Mouse (Mus musculus) kidney, adult 2 months (tissue): Measurements from ENCODE around the gene Hs3st1. TPM values are rescaled to one million over a fixed set of nuclear protein-coding genes. Genes with fewer than 3 reads are reported as not detected.

ENCODE experiments used
- DNase-seq: peaks from one replicate; pipeline ENCODE4 v3.0.0; 2021
- H3K27ac ChIP-seq: fragments of 200-500 bp; 2 replicates; pipeline ENCODE4 v1.5.1; 2012; ENCODE audit warnings: low read depth, low read length, control low read depth, inconsistent platforms; ENCODE audit not compliant: insufficient read depth
- H3K27me3 ChIP-seq: fragments of 200-500 bp; replicated peaks from 2 replicates; pipeline ENCODE4 v1.6.1; 2012; ENCODE audit warnings: mild to moderate bottlenecking, moderate library complexity, low read length, inconsistent platforms; ENCODE audit not compliant: control insufficient read depth, insufficient read depth
- H3K36me3 ChIP-seq: fragments of 200-500 bp; 2 replicates; pipeline ENCODE4 v1.6.1; 2012; ENCODE audit warnings: mild to moderate bottlenecking, moderate library complexity, low read length, inconsistent platforms; ENCODE audit not compliant: control insufficient read depth, insufficient read depth
- H3K4me1 ChIP-seq: fragments of 200-500 bp; 2 replicates; pipeline ENCODE4 v1.6.1; 2011; ENCODE audit warnings: low read length; ENCODE audit not compliant: control insufficient read depth, insufficient read depth
- H3K4me3 ChIP-seq: fragments of 200-500 bp; 2 replicates; pipeline ENCODE4 v1.5.1; 2011; ENCODE audit warnings: mild to moderate bottlenecking, low read depth, low read length, control low read depth; ENCODE audit not compliant: insufficient read depth
- CTCF ChIP-seq: fragments of 200-500 bp; conservative IDR thresholded peaks from 2 replicates; pipeline ENCODE4 v1.5.1; 2011; ENCODE audit warnings: low read depth, mild to moderate bottlenecking, control low read depth, low read length, moderate library complexity, mixed read lengths; ENCODE audit not compliant: insufficient read depth, insufficient read length
- POLR2A ChIP-seq: fragments of 200-500 bp; IDR thresholded peaks from one replicate; pipeline ENCODE4 v1.6.1; 2011; ENCODE audit warnings: low read depth, low read length, control low read depth
- WGBS: fragments of 180-500 bp; shearing (Covaris S2); methylation state at CpG from one replicate; pipeline ENCODE4 v1.1.7; 2018; 5-methylcytosine and 5-hydroxymethylcytosine counted together
- polyA plus RNA-seq: library from polyadenylated mRNA; depleted of rRNA; stranded (reverse); fragments of >200 nt; gene quantifications from 2 replicates; pipeline ENCODE4 v1.2.3, GENCODE M21; 2012

The Hs3st1 gene
- polyA plus RNA-seq, 1 experiment = 7.9 TPM

DNA sequence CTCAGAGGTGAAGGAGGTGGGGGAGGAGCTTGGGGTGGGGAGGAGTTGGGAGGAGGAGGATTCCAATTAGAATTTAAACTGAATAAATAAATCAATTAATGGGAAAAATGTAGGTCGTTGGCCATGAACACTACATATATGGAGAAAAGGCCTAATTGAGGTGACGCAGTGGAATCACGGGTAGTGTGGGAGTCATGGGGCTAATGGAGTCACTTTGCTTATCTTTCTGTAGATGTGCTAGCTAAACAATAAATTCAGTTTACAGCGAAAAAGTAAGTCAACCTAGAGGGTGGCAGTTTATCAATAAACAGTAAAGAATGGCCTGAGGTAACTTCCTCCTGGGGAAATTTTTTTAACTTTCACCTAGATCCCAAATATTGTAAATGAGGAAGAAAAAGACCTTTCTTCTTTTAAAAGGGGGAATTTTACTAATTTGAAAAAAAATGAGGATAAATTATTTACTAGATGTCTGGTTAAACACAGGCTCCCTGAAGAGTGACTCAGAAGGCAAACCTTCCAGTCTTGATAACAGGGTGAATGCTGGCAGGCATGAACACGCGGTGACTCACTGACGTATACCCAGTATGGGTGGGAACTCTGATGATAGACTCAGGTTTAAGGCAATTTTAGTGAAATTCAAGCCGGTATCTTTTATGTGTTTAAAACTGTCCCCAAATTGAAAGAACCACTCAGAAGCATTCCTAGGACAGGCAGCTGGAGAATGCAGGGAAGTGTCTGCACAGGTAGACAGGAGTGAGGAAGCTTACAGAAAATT, 6.6 kb upstream of the Hs3st1 start:
- Histone ChIP-seq H3K27me3 (no peaks in the 10 kb centered on the region), H3K36me3 (no peaks in the 10 kb centered on the region), H3K4me3 (no peak overlapping the region), H3K4me1 (no peaks in the 10 kb centered on the region), H3K27ac (no peak overlapping the region)
- TF ChIP-seq CTCF (no peak), POLR2A (no peak)
- WGBS = 70% methylated on average over 8 of the region's 8 CpGs
- DNase-seq = no peak

DNA sequence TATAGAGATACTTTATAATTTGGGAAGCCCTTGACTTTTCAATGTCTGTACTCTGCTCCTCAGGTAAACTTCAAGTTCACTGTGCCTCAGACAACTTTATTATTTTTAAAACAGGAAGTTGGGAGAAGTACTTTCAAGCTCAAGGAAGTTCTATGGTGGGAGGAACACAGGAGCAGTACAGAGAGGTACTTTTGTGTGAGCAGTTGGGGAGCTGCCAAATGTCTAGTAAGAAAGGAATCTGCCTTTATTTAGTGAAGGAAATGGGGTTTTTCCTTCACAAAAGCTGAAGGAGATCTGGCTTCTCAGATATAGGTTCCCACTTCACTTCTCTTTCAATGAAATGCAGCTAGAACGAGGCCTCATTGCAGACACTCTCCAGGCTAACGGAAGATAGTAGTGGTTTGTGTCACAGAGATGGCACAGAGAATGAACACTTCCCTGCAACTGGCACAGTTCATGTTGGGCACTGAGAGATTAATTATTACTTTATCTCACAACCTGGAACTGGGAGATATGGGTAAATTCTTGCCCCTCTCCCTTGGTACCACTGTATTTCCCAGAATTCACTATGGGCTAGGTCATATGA, 3.7 kb upstream of the Hs3st1 start:
- no peaks in the 10 kb centered on the region for H3K4me1 ChIP-seq
- no peaks in the 10 kb centered on the region for H3K27me3 ChIP-seq
- no peak overlapping the region for H3K4me3 ChIP-seq
- H3K27ac ChIP-seq = no peak overlapping the region
- peak; percentile 27 for DNase-seq
- 69% methylated on average over 2 of the region's 2 CpGs for whole genome bisulfite sequencing
- TF ChIP-seq POLR2A (no peak), CTCF (no peak)
- no peaks in the 10 kb centered on the region for H3K36me3 ChIP-seq

DNA sequence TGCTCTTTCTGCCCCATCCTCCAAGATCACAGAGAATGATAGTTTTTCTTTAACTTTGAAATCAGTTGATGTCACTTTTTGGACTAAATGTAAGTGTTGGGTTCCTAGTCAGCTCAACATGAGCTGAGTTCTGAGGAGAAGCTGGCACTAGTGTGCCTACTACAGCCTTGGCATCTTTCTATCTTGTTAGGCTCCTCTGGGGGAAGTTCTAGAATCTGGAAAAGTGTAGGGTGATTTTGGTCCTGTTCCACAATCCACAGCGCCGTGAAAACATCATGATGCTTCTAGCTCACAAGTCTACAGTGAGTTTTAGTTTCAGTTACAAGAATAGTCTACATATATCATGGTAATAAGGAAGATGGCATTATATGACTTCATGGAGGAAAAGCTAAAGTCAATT, 18.4 kb downstream of the Hs3st1 start:
- Histone ChIP-seq H3K27ac (no peak overlapping the region), H3K36me3 (no peaks in the 10 kb centered on the region), H3K27me3 (no peaks in the 10 kb centered on the region), H3K4me3 (no peak overlapping the region), H3K4me1 (no peaks in the 10 kb centered on the region)
- 90% methylated on average over 2 of the region's 2 CpGs for WGBS
- DNase-seq = no peak
- no peak for TF ChIP-seq CTCF
- no peak for TF ChIP-seq POLR2A

DNA sequence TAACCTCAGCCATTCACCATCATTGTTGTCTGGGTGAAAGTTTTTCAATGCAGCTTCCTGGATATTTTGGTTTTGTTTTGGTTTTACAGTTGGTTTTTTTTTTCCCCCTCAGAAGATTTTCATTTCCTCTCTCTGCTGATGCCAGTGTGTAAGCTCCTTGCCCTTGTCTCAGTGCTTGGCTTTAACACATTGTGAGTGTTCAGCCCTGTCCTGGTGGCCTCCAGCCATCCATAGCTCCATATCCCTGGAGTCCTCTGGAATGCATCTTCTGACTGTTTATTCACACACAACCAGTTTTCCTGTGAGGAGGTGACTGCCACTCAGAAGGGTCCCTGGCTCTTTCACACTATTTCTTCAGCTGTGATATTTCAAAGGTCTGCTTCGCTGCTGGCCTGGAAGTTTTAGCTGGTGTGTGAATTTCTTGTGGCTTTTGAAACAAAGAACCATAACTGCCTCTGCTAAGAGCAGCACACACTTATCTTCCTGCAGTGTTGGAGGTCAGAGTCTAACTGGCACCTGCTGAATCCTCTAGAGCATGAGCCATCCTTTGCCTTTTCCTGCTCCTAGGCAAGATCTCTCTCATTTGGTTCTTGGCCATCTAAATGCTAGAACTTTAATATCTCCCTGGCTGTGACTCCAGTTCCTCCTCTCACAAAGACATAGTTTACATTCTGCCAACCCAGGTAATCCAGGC, 21.4 kb downstream of the Hs3st1 start:
- Histone ChIP-seq H3K27ac (no peak overlapping the region), H3K36me3 (no peaks in the 10 kb centered on the region), H3K4me3 (no peak overlapping the region), H3K27me3 (no peaks in the 10 kb centered on the region), H3K4me1 (no peaks in the 10 kb centered on the region)
- TF ChIP-seq POLR2A (no peak), CTCF (no peak)
- no peak for DNase-seq
- WGBS = 77% methylated on average over 1 of the region's 1 CpGs

DNA sequence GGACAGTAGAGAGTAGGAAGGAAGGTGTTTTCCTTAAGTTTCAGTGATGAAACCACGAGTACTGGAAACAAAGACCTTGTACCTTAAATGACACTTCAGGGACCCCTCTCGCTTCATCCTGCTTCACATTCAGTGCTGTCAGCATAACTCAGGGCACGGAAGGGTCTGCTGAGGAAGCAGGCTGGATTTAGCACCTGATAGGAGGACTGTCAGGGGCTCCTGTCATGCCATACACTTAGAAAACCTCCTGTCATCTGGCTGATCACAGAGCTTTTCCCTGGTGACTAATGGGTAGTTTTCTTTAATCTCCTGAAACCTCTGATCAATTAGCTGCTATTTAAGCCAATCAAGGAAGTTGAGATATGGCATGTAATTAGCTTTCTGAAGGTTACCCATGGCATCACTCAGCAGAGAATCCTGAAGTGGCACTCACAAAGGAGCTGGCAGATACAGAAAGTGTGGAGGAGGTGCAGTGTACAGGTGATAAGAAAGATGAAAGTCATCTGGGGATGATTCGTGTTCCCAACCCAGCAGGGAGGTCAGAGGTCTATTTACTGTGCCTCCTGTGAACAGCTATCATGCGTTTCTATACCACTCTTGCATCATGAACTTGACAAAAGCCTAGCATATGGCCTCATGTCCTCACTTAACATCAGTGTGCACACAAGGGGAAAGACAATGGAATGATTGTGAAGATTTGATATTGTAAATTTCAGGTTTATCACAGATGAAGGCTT, 22.1 kb downstream of the Hs3st1 start:
- no peak overlapping the region for H3K4me3 ChIP-seq

DNA sequence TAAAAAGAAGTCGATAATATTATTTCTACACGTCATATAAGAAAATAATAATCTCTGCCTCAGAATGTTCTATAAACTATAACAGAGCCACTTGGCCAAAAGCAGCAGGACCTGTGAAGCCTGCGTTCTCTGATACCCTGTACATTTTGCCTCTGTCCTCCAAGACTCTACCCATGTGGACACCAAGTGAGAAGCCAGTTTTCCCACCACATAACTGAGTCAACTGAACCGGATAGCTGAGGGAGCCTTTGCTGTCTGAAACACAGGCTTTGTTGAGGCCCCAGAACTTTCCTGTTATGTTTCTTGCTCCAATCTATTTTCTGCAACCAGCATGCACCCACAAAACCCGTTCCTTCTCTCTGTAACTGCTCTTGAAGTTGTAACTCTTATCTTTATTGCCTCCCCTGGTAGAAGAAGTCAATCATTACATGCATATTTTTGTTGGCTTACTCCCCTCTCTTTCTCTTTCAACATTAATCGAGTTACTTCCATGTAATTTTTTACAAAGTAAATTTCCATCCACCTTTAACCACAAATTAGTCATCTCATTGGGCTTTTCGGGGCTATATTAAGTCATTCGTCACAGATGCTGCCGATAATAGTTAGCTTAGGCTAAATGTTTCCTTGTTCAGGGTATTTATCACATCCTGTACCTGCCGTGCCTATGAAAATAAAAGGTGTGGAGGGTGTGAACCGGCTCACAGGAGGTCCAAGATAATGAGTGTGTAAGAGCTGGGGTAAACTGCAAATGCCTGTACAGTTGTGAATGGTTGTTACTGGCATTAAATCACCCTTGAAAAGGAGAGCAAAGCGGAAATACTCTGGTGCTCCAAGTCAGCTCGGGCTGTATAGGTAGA, 39.4 kb downstream of the Hs3st1 start:
- 44% methylated on average over 13 of the region's 13 CpGs for WGBS
- no peak for TF ChIP-seq POLR2A
- TF ChIP-seq CTCF = no peak
- peak overlapping the region; percentile 42; the same call in 1 of the 2 replicates for H3K27ac ChIP-seq
- H3K27me3 ChIP-seq = no peaks in the 10 kb centered on the region
- DNase-seq = peak; percentile 10
- H3K36me3 ChIP-seq = no peaks in the 10 kb centered on the region
- H3K4me1 ChIP-seq = no peaks in the 10 kb centered on the region
- H3K4me3 ChIP-seq = no peak overlapping the region

More for the DNA sequence above, 22.1 kb downstream of the Hs3st1 start:
- Histone ChIP-seq H3K27ac (no peak overlapping the region), H3K27me3 (no peaks in the 10 kb centered on the region), H3K4me1 (no peaks in the 10 kb centered on the region), H3K36me3 (no peaks in the 10 kb centered on the region)
- no peak for DNase-seq
- TF ChIP-seq POLR2A = no peak
- 57% methylated on average over 5 of the region's 5 CpGs for WGBS
